Mouse (Mus musculus) stomach, embryonic 14.5 days (tissue): ENCODE measurements around the gene Lzts2. TPM values are rescaled to one million over a fixed set of nuclear protein-coding genes. Genes with fewer than 3 reads are reported as not detected.

Experiments
- ATAC-seq: fragments of 200-750 bp; cut with Nextera tagmentation; 2 replicates; pipeline ENCODE4 v1.8.0; 2017; ENCODE audit warnings: low read depth, moderate TSS enrichment; ENCODE audit not compliant: insufficient number of reproducible peaks, insufficient read depth, low FRiP score
- H3K27ac ChIP-seq: fragments of 300-500 bp; sonication (generic); 2 replicates; pipeline ENCODE4 v1.5.1; 2014; ENCODE audit warnings: mild to moderate bottlenecking, low read length, moderate library complexity, mixed read lengths
- H3K27me3 ChIP-seq: fragments of 300-500 bp; sonication (generic); 2 replicates; pipeline ENCODE4 v1.6.1; 2014; ENCODE audit warnings: low read length, control low read depth, mixed read lengths; ENCODE audit not compliant: control insufficient read depth, insufficient read depth
- H3K36me3 ChIP-seq: fragments of 300-500 bp; sonication (generic); 2 replicates; pipeline ENCODE4 v1.6.1; 2014; ENCODE audit warnings: mild to moderate bottlenecking, control low read depth, low read length, moderate library complexity, mixed read lengths; ENCODE audit not compliant: control insufficient read depth, insufficient read depth
- H3K4me1 ChIP-seq: fragments of 300-500 bp; sonication (generic); 2 replicates; pipeline ENCODE4 v1.6.1; 2014; ENCODE audit warnings: low read length, control low read depth, mixed read lengths; ENCODE audit not compliant: control insufficient read depth, insufficient read depth
- H3K4me2 ChIP-seq: fragments of 300-500 bp; sonication (generic); replicated peaks from 2 replicates; pipeline ENCODE4 v1.6.1; 2014; ENCODE audit warnings: low read depth, low read length, control low read depth
- H3K4me3 ChIP-seq: fragments of 300-500 bp; sonication (generic); 2 replicates; pipeline ENCODE4 v1.5.1; 2014; ENCODE audit warnings: low read depth, low read length, control low read depth
- H3K9ac ChIP-seq: fragments of 300-500 bp; sonication (generic); replicated peaks from 2 replicates; pipeline ENCODE4 v1.6.1; 2014; ENCODE audit warnings: low read depth, mild to moderate bottlenecking, control low read depth, low read length, moderate library complexity, mixed read lengths
- H3K9me3 ChIP-seq: fragments of 300-500 bp; sonication (generic); 2 replicates; pipeline ENCODE4 v1.6.1; 2016; ENCODE audit warnings: low read depth, low read length, control low read depth; ENCODE audit not compliant: control insufficient read depth
- WGBS: fragments of 180-500 bp; shearing (Covaris S2); extraction: QIAGEN DNeasy Blood & Tissue Kit; methylation state at CpG from one replicate; pipeline ENCODE4 v1.1.7; 2014; 5-methylcytosine and 5-hydroxymethylcytosine counted together
- polyA plus RNA-seq: library from polyadenylated mRNA; unstranded; fragments of >200 nt; fragmentation: Nextera tagmentation; extraction: Ambion mirVana; gene quantifications from 2 replicates; pipeline ENCODE4 v1.2.1, GENCODE M21; 2014

Gene Lzts2
- polyA plus RNA-seq, 1 experiment from 2014 or later, result 52.5 TPM

DNA sequence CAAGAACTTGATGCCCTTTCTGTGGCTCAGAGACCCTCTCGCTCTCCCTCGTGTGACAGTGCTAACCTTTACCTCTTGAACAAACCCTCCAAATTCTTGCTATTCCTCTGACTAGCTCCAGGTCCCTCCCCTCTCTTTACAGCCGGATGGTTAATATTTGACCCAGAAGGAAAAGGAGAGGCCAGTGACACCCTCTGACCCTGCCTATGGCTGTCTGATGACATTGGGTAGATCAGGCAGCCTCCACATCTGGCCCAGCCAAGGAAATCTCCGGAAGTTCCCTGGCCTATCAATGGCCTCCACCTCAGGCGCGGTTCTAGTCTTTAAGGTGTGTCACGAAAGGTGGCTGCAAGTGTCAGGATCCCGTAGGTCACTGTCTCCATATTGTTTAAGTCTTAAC is 23.2 kb upstream of the Lzts2 start:
- ATAC-seq, result no peak
- peak overlapping the region; percentile 99; the same call in 1 of the 2 replicates for H3K4me2 ChIP-seq
- H3K4me3 ChIP-seq, result no peak overlapping the region

DNA sequence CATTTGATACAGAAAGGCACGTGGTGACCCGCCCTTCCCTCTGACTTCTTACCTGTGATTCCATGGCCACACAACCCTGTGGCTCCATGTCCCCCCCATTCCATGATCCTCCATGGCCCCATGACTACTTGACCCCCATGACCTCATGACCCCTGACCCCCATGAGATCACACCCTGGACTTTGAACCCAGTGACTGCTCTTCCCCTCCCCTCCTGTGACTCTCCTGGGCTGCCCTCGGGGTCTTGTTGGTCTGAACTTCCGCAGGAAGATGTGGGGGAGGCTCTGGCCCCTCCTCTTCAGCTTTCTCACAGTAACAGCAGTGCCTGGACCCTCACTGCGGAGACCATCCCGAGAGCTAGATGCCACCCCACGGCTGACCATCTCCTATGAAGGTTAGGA is 22.0 kb upstream of the Lzts2 start:
- no peak for ATAC-seq
- WGBS, result 43% methylated on average over 7 of the region's 7 CpGs
- Histone ChIP-seq H3K4me2 (no peak overlapping the region), H3K9ac (no peak overlapping the region), H3K27ac (no peak overlapping the region), H3K4me1 (peaks cover 20% of the 10 kb centered on the region; the same call in 1 of the 2 replicates), H3K9me3 (no peaks in the 10 kb centered on the region), H3K36me3 (no peaks in the 10 kb centered on the region), H3K27me3 (no peaks in the 10 kb centered on the region), H3K4me3 (no peak overlapping the region)

More for the DNA sequence above, 23.2 kb upstream of the Lzts2 start:
- Histone ChIP-seq H3K27ac (no peak overlapping the region), H3K9me3 (no peaks in the 10 kb centered on the region), H3K36me3 (no peaks in the 10 kb centered on the region), H3K4me1 (peaks cover 20% of the 10 kb centered on the region; the same call in 1 of the 2 replicates), H3K27me3 (no peaks in the 10 kb centered on the region), H3K9ac (no peak overlapping the region)
- 63% methylated on average over 8 of the region's 8 CpGs for WGBS

DNA sequence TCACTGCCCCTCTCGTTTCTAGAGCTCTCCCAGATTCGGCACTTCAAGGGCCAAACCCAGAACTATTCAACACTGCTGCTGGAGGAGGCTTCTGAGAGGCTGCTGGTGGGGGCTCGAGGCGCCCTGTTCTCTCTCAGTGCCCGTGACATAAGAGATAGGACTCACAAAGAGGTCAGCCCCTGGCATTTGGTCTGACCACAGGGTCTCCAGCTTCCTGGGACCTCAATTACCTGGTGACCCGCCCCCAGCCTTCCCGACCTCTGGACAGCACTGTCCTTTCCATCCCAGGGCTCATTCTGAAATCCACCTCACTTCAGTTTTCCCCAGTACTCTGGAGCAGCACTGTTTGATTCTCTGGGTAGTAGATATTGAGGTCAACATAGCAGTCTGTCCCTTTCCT is 21.5 kb upstream of the Lzts2 start:
- no peak overlapping the region for H3K27ac ChIP-seq
- H3K36me3 ChIP-seq, result no peaks in the 10 kb centered on the region
- no peak overlapping the region for H3K9ac ChIP-seq
- H3K4me3 ChIP-seq, result no peak overlapping the region
- no peaks in the 10 kb centered on the region for H3K27me3 ChIP-seq
- 58% methylated on average over 7 of the region's 7 CpGs for WGBS
- peaks cover 20% of the 10 kb centered on the region; the same call in 1 of the 2 replicates for H3K4me1 ChIP-seq
- no peaks in the 10 kb centered on the region for H3K9me3 ChIP-seq
- no peak for ATAC-seq
- no peak overlapping the region for H3K4me2 ChIP-seq

DNA sequence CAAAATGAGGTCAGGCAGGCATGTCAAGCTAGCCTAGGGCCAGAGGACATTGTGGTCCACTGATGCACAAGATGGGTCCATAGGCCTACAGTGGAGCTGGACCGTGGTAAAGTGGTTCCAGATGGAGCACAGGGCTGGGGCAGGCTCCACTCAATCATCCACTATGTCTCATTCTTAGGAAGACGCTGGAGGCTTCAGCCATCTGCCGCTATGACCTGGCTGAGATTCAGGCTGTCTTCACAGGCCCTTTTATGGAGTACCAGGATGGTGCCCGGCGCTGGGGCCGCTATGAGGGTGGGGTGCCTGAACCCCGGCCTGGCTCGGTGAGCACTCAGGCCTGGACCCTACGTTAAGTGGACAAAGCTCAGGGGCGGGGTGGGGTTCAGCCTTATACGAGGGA is 16.4 kb upstream of the Lzts2 start:
- no peak overlapping the region for H3K9ac ChIP-seq
- peaks cover 2% of the 10 kb centered on the region; the same call in 1 of the 2 replicates for H3K36me3 ChIP-seq
- no peak for ATAC-seq
- H3K4me1 ChIP-seq, result no peaks in the 10 kb centered on the region
- H3K27me3 ChIP-seq, result no peaks in the 10 kb centered on the region
- 80% methylated on average over 11 of the region's 11 CpGs for WGBS
- H3K4me3 ChIP-seq, result no peak overlapping the region
- no peak overlapping the region for H3K4me2 ChIP-seq
- H3K9me3 ChIP-seq, result no peaks in the 10 kb centered on the region
- no peak overlapping the region for H3K27ac ChIP-seq

DNA sequence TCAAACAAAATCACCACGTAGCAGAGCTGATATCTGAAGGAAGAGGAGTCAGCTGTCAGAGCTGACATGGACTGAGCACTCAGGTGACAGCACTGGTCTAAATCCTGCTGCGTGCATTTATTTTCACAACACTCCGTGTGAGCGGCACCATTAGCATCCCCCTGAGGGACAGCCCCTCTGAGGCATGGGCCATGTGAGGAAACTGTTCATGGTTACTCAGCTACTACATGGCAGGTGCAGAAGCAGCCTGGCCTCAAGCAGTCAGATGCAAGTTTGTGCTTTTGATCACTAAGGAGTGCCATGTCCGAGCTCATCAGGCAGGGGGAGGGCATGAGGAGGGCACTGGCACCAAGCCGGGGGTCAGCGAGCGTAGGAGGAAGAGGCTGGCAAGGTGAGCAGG is 14.6 kb upstream of the Lzts2 start:
- H3K4me1 ChIP-seq, result no peaks in the 10 kb centered on the region
- H3K27me3 ChIP-seq, result no peaks in the 10 kb centered on the region
- no peak overlapping the region for H3K9ac ChIP-seq
- H3K4me3 ChIP-seq, result no peak overlapping the region
- no peak for ATAC-seq
- no peak overlapping the region for H3K27ac ChIP-seq
- no peak overlapping the region for H3K4me2 ChIP-seq
- peaks cover 13% of the 10 kb centered on the region for H3K36me3 ChIP-seq
- WGBS, result 85% methylated on average over 8 of the region's 8 CpGs
- no peaks in the 10 kb centered on the region for H3K9me3 ChIP-seq

DNA sequence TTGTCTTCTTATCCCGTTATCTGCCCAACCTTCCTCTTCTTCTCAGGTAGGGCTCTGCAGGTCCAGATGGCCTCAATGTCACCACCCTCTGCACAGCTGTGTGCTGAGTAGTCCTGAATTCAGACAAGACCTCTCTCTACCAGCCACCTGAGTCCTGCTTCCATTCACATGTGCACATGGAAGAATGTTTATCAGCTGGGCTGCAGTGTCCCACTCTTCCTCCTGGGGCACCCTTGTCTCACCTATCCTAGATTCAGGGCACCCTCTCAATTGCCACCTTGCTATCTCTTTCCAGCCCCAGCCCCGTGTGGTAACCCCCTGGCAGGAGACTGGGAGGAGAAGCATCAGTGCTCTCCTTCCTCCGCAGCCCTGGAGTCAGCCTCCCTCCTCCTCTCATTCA is 11.9 kb upstream of the Lzts2 start:
- Histone ChIP-seq H3K9ac (no peak overlapping the region), H3K4me2 (no peak overlapping the region), H3K4me1 (peaks cover 13% of the 10 kb centered on the region; the same call in 1 of the 2 replicates), H3K9me3 (no peaks in the 10 kb centered on the region), H3K36me3 (peaks cover 13% of the 10 kb centered on the region), H3K27me3 (no peaks in the 10 kb centered on the region), H3K4me3 (no peak overlapping the region), H3K27ac (no peak overlapping the region)
- WGBS, result 63% methylated on average over 3 of the region's 3 CpGs
- no peak for ATAC-seq

DNA sequence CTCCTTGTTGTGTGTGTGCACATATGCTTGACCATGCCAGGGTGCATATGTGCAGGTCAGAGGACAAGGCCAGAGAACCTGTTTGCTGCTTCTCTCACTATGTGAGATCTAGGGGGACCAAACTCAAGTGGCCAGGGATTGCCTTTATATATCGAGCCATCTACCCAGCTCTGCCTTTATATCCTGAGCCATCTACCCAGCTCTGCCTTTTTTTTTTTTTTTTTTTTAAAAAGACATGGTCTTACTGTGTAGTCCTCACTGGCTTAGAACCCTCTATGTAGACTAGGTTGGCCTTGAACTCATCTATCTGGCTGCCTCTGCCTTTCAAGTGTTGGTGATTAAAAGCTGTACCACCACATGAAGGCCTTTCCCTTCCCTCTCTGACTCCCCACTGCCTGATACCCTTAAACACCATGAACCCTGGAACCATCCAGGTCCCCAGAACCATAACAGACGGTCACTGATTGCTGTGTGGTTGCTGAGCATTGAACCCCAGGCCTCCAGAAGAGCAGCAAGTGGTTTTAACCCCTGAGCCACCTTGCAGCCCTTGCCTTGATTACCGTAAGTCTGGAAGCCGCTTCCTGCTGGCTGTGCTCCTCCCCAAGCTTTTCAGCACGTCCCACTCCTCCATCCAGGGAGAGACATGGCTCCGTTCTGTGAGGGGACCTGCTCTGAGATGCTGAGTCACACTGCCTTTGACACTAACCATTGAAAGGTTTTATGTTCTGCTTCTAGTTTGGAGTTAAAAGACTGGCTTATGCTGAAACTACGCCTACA is 10.3 kb upstream of the Lzts2 start:
- no peak for ATAC-seq
- Histone ChIP-seq H3K4me1 (peaks cover 18% of the 10 kb centered on the region; the same call in 1 of the 2 replicates), H3K27ac (no peak overlapping the region), H3K27me3 (no peaks in the 10 kb centered on the region), H3K4me2 (no peak overlapping the region), H3K36me3 (peaks cover 18% of the 10 kb centered on the region), H3K4me3 (no peak overlapping the region), H3K9me3 (no peaks in the 10 kb centered on the region), H3K9ac (no peak overlapping the region)
- WGBS, result 92% methylated on average over 7 of the region's 7 CpGs

DNA sequence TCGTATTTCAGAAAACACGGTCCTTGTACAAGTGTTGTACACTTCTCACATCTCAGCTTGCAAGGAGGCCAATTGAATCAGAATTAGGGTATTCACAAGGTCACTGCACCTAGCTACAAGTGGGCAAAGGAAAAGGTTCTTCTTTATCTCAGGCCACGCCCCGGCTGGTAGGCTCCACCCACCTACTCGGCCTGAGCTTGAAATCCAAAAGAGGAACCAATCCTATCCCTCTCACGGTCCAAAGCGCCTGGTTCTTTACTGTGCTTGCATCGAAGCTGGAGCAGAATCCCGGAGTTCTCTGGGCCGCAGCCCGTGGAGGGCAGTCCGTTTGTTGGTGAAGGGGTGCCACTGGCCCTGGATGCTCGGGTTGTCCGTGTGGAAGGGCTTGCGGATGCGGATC is 8.8 kb upstream of the Lzts2 start, which contains the start of gene Twnk:
Gene Twnk (plus strand): TSS at position 220 of the 400 bp plus-strand sequence.
- H3K36me3 ChIP-seq, result peaks cover 26% of the 10 kb centered on the region
- peak within 1 kb of the TSS; percentile 80 for H3K27ac ChIP-seq
- no peak for ATAC-seq
- peak within 1 kb of the TSS; percentile 51 for H3K9ac ChIP-seq
- H3K4me3 ChIP-seq, result peak within 1 kb of the TSS; percentile 64
- peak within 1 kb of the TSS; percentile 75 for H3K4me2 ChIP-seq
- WGBS, result 11% methylated on average over 16 of the region's 16 CpGs
- H3K4me1 ChIP-seq, result peaks cover 18% of the 10 kb centered on the region; the same call in 1 of the 2 replicates
- H3K9me3 ChIP-seq, result no peaks in the 10 kb centered on the region
- no peaks in the 10 kb centered on the region for H3K27me3 ChIP-seq
